Mouse (Mus musculus) MEL (cell line): ENCODE measurements around the gene Tspan14. TPM values are rescaled to one million over a fixed set of nuclear protein-coding genes. Genes with fewer than 3 reads are reported as not detected.

Source experiments
- DNase-seq: peaks from one replicate; pipeline ENCODE4 v3.0.0; 2011; ENCODE audit warnings: low read depth, low spot score
- H3K27ac ChIP-seq: 2 replicates; pipeline ENCODE4 v1.5.1; 2012; ENCODE audit warnings: low read depth, mild to moderate bottlenecking, control low read depth, low read length, moderate library complexity; ENCODE audit not compliant: control insufficient read depth
- H3K27me3 ChIP-seq, 2 experiments: fragments of 150-350 bp in 1 of 2; sonication (generic) in 1 of 2; 2 replicates each; pipeline ENCODE4 v1.6.1; 2012; ENCODE audit warnings: low read length in 2 of 2, mild to moderate bottlenecking in 2 of 2, improper control_type of control experiment in 1 of 2, moderate library complexity in 1 of 2; ENCODE audit not compliant: insufficient read depth in 2 of 2, control insufficient read depth in 1 of 2
- H3K36me3 ChIP-seq, 2 experiments: 2 replicates each; pipeline ENCODE4 v1.6.1; 2012 to 2014; ENCODE audit warnings: low read length in 2 of 2, improper control_type of control experiment in 1 of 2, inconsistent platforms in 1 of 2, mild to moderate bottlenecking in 1 of 2; ENCODE audit not compliant: insufficient read depth in 2 of 2, control insufficient read depth in 1 of 2
- H3K4me1 ChIP-seq, 2 experiments: fragments of 150-350 bp in 1 of 2; sonication (generic) in 1 of 2; 2 replicates each; pipeline ENCODE4 v1.6.1; 2012; ENCODE audit warnings: low read length in 2 of 2, improper control_type of control experiment in 1 of 2, mild to moderate bottlenecking in 1 of 2; ENCODE audit not compliant: insufficient read depth in 2 of 2, control insufficient read depth in 1 of 2
- H3K4me3 ChIP-seq, 2 experiments: fragments of 150-350 bp in 1 of 2; sonication (generic) in 1 of 2; 2 replicates each; pipeline ENCODE4 v1.5.1; 2012; ENCODE audit warnings: low read depth in 2 of 2, low read length in 2 of 2, mild to moderate bottlenecking in 2 of 2, moderate library complexity in 2 of 2, control low read depth in 1 of 2, improper control_type of control experiment in 1 of 2; ENCODE audit not compliant: control insufficient read depth in 1 of 2, insufficient read depth in 1 of 2
- H3K79me2 ChIP-seq: 2 replicates; pipeline ENCODE4 v1.6.1; 2012; ENCODE audit warnings: mild to moderate bottlenecking, low read length, moderate library complexity; ENCODE audit not compliant: control insufficient read depth, poor library complexity, insufficient read depth
- H3K9ac ChIP-seq: 2 replicates; pipeline ENCODE4 v1.6.1; 2012; ENCODE audit warnings: low read depth, mild to moderate bottlenecking, control low read depth, low read length, moderate library complexity; ENCODE audit not compliant: control insufficient read depth, poor library complexity, severe bottlenecking
- H3K9me3 ChIP-seq: fragments of 150-350 bp; sonication (generic); replicated peaks from 2 replicates; pipeline ENCODE4 v1.6.1; 2012; ENCODE audit warnings: mild to moderate bottlenecking, low read length, improper control_type of control experiment, moderate library complexity; ENCODE audit not compliant: insufficient read depth
- CTCF ChIP-seq, 3 experiments: IDR thresholded peaks in 2 of 3; conservative IDR thresholded peaks in 1 of 3; 2 replicates each; pipeline ENCODE4 v1.5.1; 2011 to 2012; ENCODE audit warnings: low read length in 3 of 3, low read depth in 2 of 3, mild to moderate bottlenecking in 2 of 3, improper control_type of control experiment in 1 of 3, inconsistent platforms in 1 of 3, mixed read lengths in 1 of 3, moderate library complexity in 1 of 3; ENCODE audit not compliant: control insufficient read depth in 1 of 3, insufficient read depth in 1 of 3, poor library complexity in 1 of 3, severe bottlenecking in 1 of 3
- EP300 ChIP-seq, 2 experiments: IDR thresholded peaks; 2 replicates each; pipeline ENCODE4 v1.6.1; 2011; ENCODE audit warnings: improper control_type of control experiment in 2 of 2, low read length in 2 of 2, low read depth in 1 of 2, mild to moderate bottlenecking in 1 of 2
- ETS1 ChIP-seq: IDR thresholded peaks from 2 replicates; pipeline ENCODE4 v1.6.1; 2012; ENCODE audit warnings: low read depth, mild to moderate bottlenecking, inconsistent platforms, low read length, improper control_type of control experiment, moderate library complexity
- GABPA ChIP-seq: IDR thresholded peaks from 2 replicates; pipeline ENCODE4 v1.6.1; 2012; ENCODE audit warnings: low read depth, mild to moderate bottlenecking, inconsistent platforms, low read length, improper control_type of control experiment, moderate library complexity
- GATA1 ChIP-seq: IDR thresholded peaks from 2 replicates; pipeline ENCODE4 v1.6.1; 2011; ENCODE audit warnings: low read depth, low read length, improper control_type of control experiment
- HCFC1 ChIP-seq: IDR thresholded peaks from 2 replicates; pipeline ENCODE4 v1.6.1; 2012; ENCODE audit warnings: low read depth, mild to moderate bottlenecking, inconsistent platforms, low read length, improper control_type of control experiment, moderate library complexity
- JUND ChIP-seq: IDR thresholded peaks from 2 replicates; pipeline ENCODE4 v1.6.1; 2011; ENCODE audit warnings: low read depth, mild to moderate bottlenecking, improper control_type of control experiment, low read length
- MAFK ChIP-seq: IDR thresholded peaks from 2 replicates; pipeline ENCODE4 v1.6.1; 2011; ENCODE audit warnings: low read depth, mild to moderate bottlenecking, low read length, improper control_type of control experiment, borderline replicate concordance
- MAX ChIP-seq: IDR thresholded peaks from 2 replicates; pipeline ENCODE4 v1.6.1; 2011; ENCODE audit warnings: low read length, improper control_type of control experiment
- MAZ ChIP-seq: IDR thresholded peaks from 2 replicates; pipeline ENCODE4 v1.6.1; 2012; ENCODE audit warnings: low read depth, mild to moderate bottlenecking, inconsistent platforms, low read length, improper control_type of control experiment
- NELFE ChIP-seq: IDR thresholded peaks from 2 replicates; pipeline ENCODE4 v1.6.1; 2011; ENCODE audit warnings: low read depth, low read length, improper control_type of control experiment
- POLR2AphosphoS2 ChIP-seq: IDR thresholded peaks from 2 replicates; pipeline ENCODE4 v1.6.1; 2011; ENCODE audit warnings: low read length, improper control_type of control experiment
- RAD21 ChIP-seq: IDR thresholded peaks from 2 replicates; pipeline ENCODE4 v1.6.1; 2011; ENCODE audit warnings: mild to moderate bottlenecking, low read depth, low read length, improper control_type of control experiment
- RCOR1 ChIP-seq: IDR thresholded peaks from 2 replicates; pipeline ENCODE4 v1.6.1; 2012; ENCODE audit warnings: low read depth, mild to moderate bottlenecking, inconsistent platforms, low read length, improper control_type of control experiment
- SIN3A ChIP-seq: IDR thresholded peaks from 2 replicates; pipeline ENCODE4 v1.6.1; 2012; ENCODE audit warnings: low read length, improper control_type of control experiment, inconsistent platforms
- SMC3 ChIP-seq: IDR thresholded peaks from 2 replicates; pipeline ENCODE4 v1.6.1; 2011; ENCODE audit warnings: low read depth, low read length, improper control_type of control experiment
- TBP ChIP-seq: IDR thresholded peaks from 2 replicates; pipeline ENCODE4 v1.8.0; 2011; ENCODE audit warnings: low read depth, low read length, improper control_type of control experiment
- TCF12 ChIP-seq: IDR thresholded peaks from 2 replicates; pipeline ENCODE4 v1.6.1; 2014; ENCODE audit warnings: low read depth, mild to moderate bottlenecking, inconsistent platforms, low read length, improper control_type of control experiment, moderate library complexity
- UBTF ChIP-seq: IDR thresholded peaks from 2 replicates; pipeline ENCODE4 v1.6.1; 2012; ENCODE audit warnings: low read depth, mild to moderate bottlenecking, inconsistent platforms, low read length, improper control_type of control experiment, moderate library complexity, borderline replicate concordance; ENCODE audit not compliant: insufficient read depth
- USF1 ChIP-seq: IDR thresholded peaks from 2 replicates; pipeline ENCODE4 v1.6.1; 2014; ENCODE audit warnings: low read depth, mild to moderate bottlenecking, inconsistent platforms, low read length, improper control_type of control experiment, moderate library complexity
- USF2 ChIP-seq, 2 experiments: IDR thresholded peaks; 2 replicates each; pipeline ENCODE4 v1.6.1; 2011 to 2012; ENCODE audit warnings: improper control_type of control experiment in 2 of 2, low read length in 2 of 2, borderline replicate concordance in 1 of 2, inconsistent platforms in 1 of 2, low read depth in 1 of 2, mild to moderate bottlenecking in 1 of 2; ENCODE audit not compliant: insufficient read depth in 1 of 2
- ZC3H11A ChIP-seq: IDR thresholded peaks from 2 replicates; pipeline ENCODE4 v1.6.1; 2012; ENCODE audit warnings: low read depth, mild to moderate bottlenecking, inconsistent platforms, low read length, improper control_type of control experiment
- ZKSCAN1 ChIP-seq: IDR thresholded peaks from 2 replicates; pipeline ENCODE4 v1.6.1; 2012; ENCODE audit warnings: low read depth, mild to moderate bottlenecking, inconsistent platforms, low read length, improper control_type of control experiment, moderate library complexity
- ZMIZ1 ChIP-seq: IDR thresholded peaks from 2 replicates; pipeline ENCODE4 v1.6.1; 2012; ENCODE audit warnings: low read depth, mild to moderate bottlenecking, inconsistent platforms, low read length, improper control_type of control experiment, moderate library complexity
- ZNF384 ChIP-seq: IDR thresholded peaks from 2 replicates; pipeline ENCODE4 v1.6.1; 2012; ENCODE audit warnings: low read depth, mild to moderate bottlenecking, inconsistent platforms, low read length, improper control_type of control experiment
- polyA plus RNA-seq, 2 experiments: library from polyadenylated mRNA; stranded (reverse) in 1 of 2; unstranded in 1 of 2; fragments of >175 nt in 1 of 2; fragments of >200 nt in 1 of 2; gene quantifications; 2 replicates each; pipeline versions ENCODE4 v1.2.1 to v1.2.4; 2012; ENCODE audit warnings: low replicate concordance in 2 of 2, low read depth in 1 of 2; ENCODE audit not compliant: insufficient read length in 2 of 2, insufficient read depth in 1 of 2, missing spikeins in 1 of 2
- total RNA-seq: library from RNA; depleted of rRNA; stranded (reverse); fragments of 300-350 nt; gene quantifications from 2 replicates; pipeline ENCODE4 v1.2.3, GENCODE M21; 2012

The Tspan14 gene
- total and polyA plus RNA-seq, 3 experiments = 24.8 to 29.9 TPM; not detected in 1

- peak; percentile 57 for DNase-seq
- peaks cover 0 to 21% of the 10 kb centered on the region in 2 experiments; a peak in 2 of 4 replicates for H3K36me3 ChIP-seq
- no peaks in the 10 kb centered on the region for H3K9me3 ChIP-seq
- no peaks in the 10 kb centered on the region for H3K79me2 ChIP-seq
- no peak for TF ChIP-seq HCFC1
- 0 out of 2 replicates have a peak, but pooled peaks have one; percentile 12 for TF ChIP-seq ZNF384
- no peak for TF ChIP-seq POLR2AphosphoS2
- TF ChIP-seq RCOR1 = peak; percentile 53; the same call in 1 of the 2 replicates
- TF ChIP-seq UBTF = no peak
- TF ChIP-seq SIN3A = peak; percentile 49; the same call in 1 of the 2 replicates
- TF ChIP-seq EP300 (IDR thresholded peaks at IDR 0.05; ENCODE audit: low read depth in 1 of 2, low read length in 2 of 2) = peak; percentile 49 to 65; a peak in 3 of 4 replicates
- TF ChIP-seq TCF12 = peak; percentile 48
- peak; percentile 44; the same call in 1 of the 2 replicates for TF ChIP-seq ETS1
- TF ChIP-seq JUND = no peak
- no peak for TF ChIP-seq MAFK
- TF ChIP-seq ZKSCAN1 = no peak
- peak; percentile 61 for TF ChIP-seq GATA1
- H3K9ac ChIP-seq = no peak overlapping the region
- H3K4me3 ChIP-seq = no peak overlapping the region
- H3K27me3 ChIP-seq = no peaks in the 10 kb centered on the region
- peak overlapping the region; percentile 30 for H3K27ac ChIP-seq
- H3K4me1 ChIP-seq = peaks cover 8 to 26% of the 10 kb centered on the region in 2 experiments
Measured at GRCm38 (mm10) chr14:40943802-40944201, 22.8 kb downstream of the Tspan14 start.

GRCm38 (mm10) chr14:40942429-40942828, 24.2 kb downstream of the Tspan14 start:
- Histone ChIP-seq H3K4me1 (peaks cover 5 to 13% of the 10 kb centered on the region in 2 experiments), H3K27me3 (no peaks in the 10 kb centered on the region), H3K79me2 (no peaks in the 10 kb centered on the region), H3K9ac (no peak overlapping the region), H3K27ac (no peak overlapping the region), H3K4me3 (no peak overlapping the region), H3K36me3 (peaks cover 0 to 18% of the 10 kb centered on the region in 2 experiments; a peak in 2 of 4 replicates), H3K9me3 (no peaks in the 10 kb centered on the region)
- TF ChIP-seq USF1 (no peak), TBP (no peak), MAZ (no peak), SMC3 (no peak), ZMIZ1 (no peak), GATA1 (no peak), CTCF (IDR thresholded peaks at IDR 0.05 in 2 of 3, conservative IDR thresholded peaks at IDR 0.05 in 1 of 3; ENCODE audit: control insufficient read depth in 1 of 3, insufficient read depth in 1 of 3, low read depth in 2 of 3, low read length in 3 of 3, poor library complexity in 1 of 3, severe bottlenecking in 1 of 3) (no peak), RAD21 (no peak), ETS1 (no peak), MAX (no peak), ZC3H11A (no peak), NELFE (no peak), TCF12 (no peak), JUND (no peak), HCFC1 (no peak), USF2 (IDR thresholded peaks at IDR 0.05; ENCODE audit: borderline replicate concordance in 1 of 2, insufficient read depth in 1 of 2, low read depth in 1 of 2, low read length in 2 of 2) (no peak), GABPA (no peak)
- no peak for DNase-seq
